Mouse (Mus musculus): ENCODE measurements around the gene Celf2. TPM values are rescaled to one million over a fixed set of nuclear protein-coding genes. Genes with fewer than 3 reads are reported as not detected.

The Celf2 gene
- polyA plus RNA-seq, 1 experiment from 2014 or later = 59.8 TPM

GRCm38 (mm10) chr2:7025594-7025993 is 483.8 kb downstream of the Celf2 start:
- ATAC-seq (ENCODE audit: insufficient number of reproducible peaks, insufficient read depth, low FRiP score, low read depth) = peak; percentile 87; the same call in 1 of the 2 replicates
- H3K9me3 ChIP-seq (ENCODE audit: control insufficient read depth, low read depth, low read length) = no peaks in the 10 kb centered on the region
- no peak overlapping the region; the same call in 1 of the 2 replicates for H3K27ac ChIP-seq (ENCODE audit: low read length)
- H3K4me2 ChIP-seq (replicated peaks; ENCODE audit: low read depth, low read length) = no peak overlapping the region
- H3K27me3 ChIP-seq (ENCODE audit: control insufficient read depth, insufficient read depth, low read length) = no peaks in the 10 kb centered on the region
- no peaks in the 10 kb centered on the region for H3K36me3 ChIP-seq (ENCODE audit: control insufficient read depth, insufficient read depth, low read length)
- H3K4me3 ChIP-seq (ENCODE audit: low read depth, low read length) = no peak overlapping the region
- 19% methylated on average over 5 of the region's 5 CpGs for WGBS
- no peaks in the 10 kb centered on the region for H3K4me1 ChIP-seq (ENCODE audit: control insufficient read depth, insufficient read depth, low read length)
- H3K9ac ChIP-seq (replicated peaks; ENCODE audit: low read depth, low read length) = no peak overlapping the region

GRCm38 (mm10) chr2:7022184-7022583 is 487.2 kb downstream of the Celf2 start:
- no peaks in the 10 kb centered on the region for H3K36me3 ChIP-seq (ENCODE audit: control insufficient read depth, insufficient read depth, low read length)
- ATAC-seq (ENCODE audit: insufficient number of reproducible peaks, insufficient read depth, low FRiP score, low read depth) = no peak
- H3K27ac ChIP-seq (ENCODE audit: low read length) = no peak overlapping the region
- H3K9ac ChIP-seq (replicated peaks; ENCODE audit: low read depth, low read length) = no peak overlapping the region
- H3K27me3 ChIP-seq (ENCODE audit: control insufficient read depth, insufficient read depth, low read length) = no peaks in the 10 kb centered on the region
- H3K4me2 ChIP-seq (replicated peaks; ENCODE audit: low read depth, low read length) = no peak overlapping the region
- no peaks in the 10 kb centered on the region for H3K9me3 ChIP-seq (ENCODE audit: control insufficient read depth, low read depth, low read length)
- WGBS = 27% methylated on average over 3 of the region's 3 CpGs
- no peaks in the 10 kb centered on the region for H3K4me1 ChIP-seq (ENCODE audit: control insufficient read depth, insufficient read depth, low read length)
- H3K4me3 ChIP-seq (ENCODE audit: low read depth, low read length) = no peak overlapping the region

GRCm38 (mm10) chr2:7017384-7018113 is 491.8 kb downstream of the Celf2 start:
- Histone ChIP-seq H3K4me3 (ENCODE audit: low read depth, low read length) (no peak overlapping the region), H3K9ac (replicated peaks; ENCODE audit: low read depth, low read length) (no peak overlapping the region), H3K4me2 (replicated peaks; ENCODE audit: low read depth, low read length) (no peak overlapping the region), H3K4me1 (ENCODE audit: control insufficient read depth, insufficient read depth, low read length) (no peaks in the 10 kb centered on the region), H3K27me3 (ENCODE audit: control insufficient read depth, insufficient read depth, low read length) (no peaks in the 10 kb centered on the region), H3K27ac (ENCODE audit: low read length) (no peak overlapping the region), H3K36me3 (ENCODE audit: control insufficient read depth, insufficient read depth, low read length) (no peaks in the 10 kb centered on the region), H3K9me3 (ENCODE audit: control insufficient read depth, low read depth, low read length) (no peaks in the 10 kb centered on the region)
- WGBS = 85% methylated on average over 6 of the region's 6 CpGs
- no peak for ATAC-seq (ENCODE audit: insufficient number of reproducible peaks, insufficient read depth, low FRiP score, low read depth)

GRCm38 (mm10) chr2:7013126-7013525 is 496.2 kb downstream of the Celf2 start:
- Histone ChIP-seq H3K9ac (replicated peaks; ENCODE audit: low read depth, low read length) (no peak overlapping the region), H3K27me3 (ENCODE audit: control insufficient read depth, insufficient read depth, low read length) (no peaks in the 10 kb centered on the region), H3K9me3 (ENCODE audit: control insufficient read depth, low read depth, low read length) (no peaks in the 10 kb centered on the region), H3K4me1 (ENCODE audit: control insufficient read depth, insufficient read depth, low read length) (no peaks in the 10 kb centered on the region), H3K4me2 (replicated peaks; ENCODE audit: low read depth, low read length) (no peak overlapping the region), H3K4me3 (ENCODE audit: low read depth, low read length) (no peak overlapping the region), H3K36me3 (ENCODE audit: control insufficient read depth, insufficient read depth, low read length) (no peaks in the 10 kb centered on the region), H3K27ac (ENCODE audit: low read length) (no peak overlapping the region)
- no peak for ATAC-seq (ENCODE audit: insufficient number of reproducible peaks, insufficient read depth, low FRiP score, low read depth)
- 89% methylated on average over 5 of the region's 5 CpGs for WGBS

- H3K27me3 ChIP-seq (ENCODE audit: control insufficient read depth, insufficient read depth, low read length) = no peaks in the 10 kb centered on the region
- WGBS = 71% methylated on average over 3 of the region's 3 CpGs
- H3K9me3 ChIP-seq (ENCODE audit: control insufficient read depth, low read depth, low read length) = no peaks in the 10 kb centered on the region
These were observed 502.5 kb downstream of the Celf2 start for GRCm38 (mm10) chr2:7006816-7007215.

GRCm38 (mm10) chr2:7001967-7002366 is 507.4 kb downstream of the Celf2 start:
- 47% methylated on average over 2 of the region's 2 CpGs for WGBS
- no peak overlapping the region for H3K4me3 ChIP-seq (ENCODE audit: low read depth, low read length)

More at GRCm38 (mm10) chr2:7006816-7007215, 502.5 kb downstream of the Celf2 start:
- Histone ChIP-seq H3K4me1 (ENCODE audit: control insufficient read depth, insufficient read depth, low read length) (no peaks in the 10 kb centered on the region), H3K9ac (replicated peaks; ENCODE audit: low read depth, low read length) (no peak overlapping the region), H3K36me3 (ENCODE audit: control insufficient read depth, insufficient read depth, low read length) (no peaks in the 10 kb centered on the region), H3K27ac (ENCODE audit: low read length) (no peak overlapping the region), H3K4me2 (replicated peaks; ENCODE audit: low read depth, low read length) (no peak overlapping the region), H3K4me3 (ENCODE audit: low read depth, low read length) (no peak overlapping the region)
- no peak for ATAC-seq (ENCODE audit: insufficient number of reproducible peaks, insufficient read depth, low FRiP score, low read depth)

GRCm38 (mm10) chr2:6991010-6991421 is 518.3 kb downstream of the Celf2 start:
- Histone ChIP-seq H3K4me1 (ENCODE audit: control insufficient read depth, insufficient read depth, low read length) (no peaks in the 10 kb centered on the region), H3K9ac (replicated peaks; ENCODE audit: low read depth, low read length) (no peak overlapping the region), H3K4me3 (ENCODE audit: low read depth, low read length) (no peak overlapping the region), H3K27ac (ENCODE audit: low read length) (no peak overlapping the region), H3K27me3 (ENCODE audit: control insufficient read depth, insufficient read depth, low read length) (no peaks in the 10 kb centered on the region), H3K36me3 (ENCODE audit: control insufficient read depth, insufficient read depth, low read length) (no peaks in the 10 kb centered on the region), H3K4me2 (replicated peaks; ENCODE audit: low read depth, low read length) (no peak overlapping the region), H3K9me3 (ENCODE audit: control insufficient read depth, low read depth, low read length) (no peaks in the 10 kb centered on the region)
- no peak for ATAC-seq (ENCODE audit: insufficient number of reproducible peaks, insufficient read depth, low FRiP score, low read depth)
- WGBS = 74% methylated on average over 5 of the region's 5 CpGs

More at GRCm38 (mm10) chr2:7001967-7002366, 507.4 kb downstream of the Celf2 start:
- no peak for ATAC-seq (ENCODE audit: insufficient number of reproducible peaks, insufficient read depth, low FRiP score, low read depth)
- no peaks in the 10 kb centered on the region for H3K36me3 ChIP-seq (ENCODE audit: control insufficient read depth, insufficient read depth, low read length)
- no peaks in the 10 kb centered on the region for H3K9me3 ChIP-seq (ENCODE audit: control insufficient read depth, low read depth, low read length)
- no peak overlapping the region for H3K27ac ChIP-seq (ENCODE audit: low read length)
- no peaks in the 10 kb centered on the region for H3K27me3 ChIP-seq (ENCODE audit: control insufficient read depth, insufficient read depth, low read length)
- no peak overlapping the region for H3K9ac ChIP-seq (replicated peaks; ENCODE audit: low read depth, low read length)
- H3K4me1 ChIP-seq (ENCODE audit: control insufficient read depth, insufficient read depth, low read length) = no peaks in the 10 kb centered on the region
- no peak overlapping the region for H3K4me2 ChIP-seq (replicated peaks; ENCODE audit: low read depth, low read length)

GRCm38 (mm10) chr2:6985706-6986105 is 523.7 kb downstream of the Celf2 start:
- no peak overlapping the region for H3K27ac ChIP-seq (ENCODE audit: low read length)
- H3K9ac ChIP-seq (replicated peaks; ENCODE audit: low read depth, low read length) = no peak overlapping the region
- H3K4me2 ChIP-seq (replicated peaks; ENCODE audit: low read depth, low read length) = no peak overlapping the region
- no peaks in the 10 kb centered on the region for H3K36me3 ChIP-seq (ENCODE audit: control insufficient read depth, insufficient read depth, low read length)
- no peaks in the 10 kb centered on the region for H3K4me1 ChIP-seq (ENCODE audit: control insufficient read depth, insufficient read depth, low read length)
- H3K9me3 ChIP-seq (ENCODE audit: control insufficient read depth, low read depth, low read length) = no peaks in the 10 kb centered on the region
- WGBS = 46% methylated on average over 4 of the region's 4 CpGs
- no peak overlapping the region for H3K4me3 ChIP-seq (ENCODE audit: low read depth, low read length)
- H3K27me3 ChIP-seq (ENCODE audit: control insufficient read depth, insufficient read depth, low read length) = no peaks in the 10 kb centered on the region
- ATAC-seq (ENCODE audit: insufficient number of reproducible peaks, insufficient read depth, low FRiP score, low read depth) = no peak

- Histone ChIP-seq H3K27ac (ENCODE audit: low read length) (no peak overlapping the region), H3K4me2 (replicated peaks; ENCODE audit: low read depth, low read length) (no peak overlapping the region), H3K36me3 (ENCODE audit: control insufficient read depth, insufficient read depth, low read length) (no peaks in the 10 kb centered on the region), H3K9me3 (ENCODE audit: control insufficient read depth, low read depth, low read length) (no peaks in the 10 kb centered on the region), H3K9ac (replicated peaks; ENCODE audit: low read depth, low read length) (no peak overlapping the region), H3K27me3 (ENCODE audit: control insufficient read depth, insufficient read depth, low read length) (no peaks in the 10 kb centered on the region), H3K4me1 (ENCODE audit: control insufficient read depth, insufficient read depth, low read length) (no peaks in the 10 kb centered on the region), H3K4me3 (ENCODE audit: low read depth, low read length) (no peak overlapping the region)
- no peak for ATAC-seq (ENCODE audit: insufficient number of reproducible peaks, insufficient read depth, low FRiP score, low read depth)
- WGBS = 81% methylated on average over 6 of the region's 6 CpGs
These were observed 525.5 kb downstream of the Celf2 start for GRCm38 (mm10) chr2:6983902-6984301.
